Mouse (Mus musculus) liver, postnatal 0 days (tissue): ENCODE measurements at regions not wholly inside any gene's neighbourhood (a gene's known extent, or its start where the extent isn't known, plus 50 kb on each side); places are given as distances from the start of the nearest gene placed in this dataset.

Experiments used
- CTCF ChIP-seq: sonication (generic); IDR thresholded peaks from 2 replicates; pipeline ENCODE4 v1.5.1; 2016; ENCODE audit warnings: antibody characterized with exemption, low read depth
- EP300 ChIP-seq: IDR thresholded peaks from 2 replicates; pipeline ENCODE4 v1.6.1; 2016; ENCODE audit warnings: antibody characterized with exemption, low read depth, mild to moderate bottlenecking

GRCm38 (mm10) chr10:111736026-111736425, 229.9 kb downstream of the Phlda1 start:
- TF ChIP-seq CTCF: no peak
- no peak for TF ChIP-seq EP300
